7 mouse cellular contexts compared by ENCODE assay signal in genomic region chr11:117345022-117345765, GRCm38 (mm10).
DNase-seq lines count a peak whose midpoint lies in the region; ATAC-seq lines count a peak whose summit lies in the region.

No protein-coding gene starts in this region.

- WGBS in neural tube, embryonic 11.5 days = 47% methylated on average over 12 of the region's 12 CpGs
- 33% methylated on average over 12 of the region's 12 CpGs for WGBS in forebrain, embryonic 11.5 days
- 16% methylated on average over 12 of the region's 12 CpGs for WGBS in intestine, embryonic 15.5 days

- DNase-seq in neural tube, embryonic 11.5 days (ENCODE audit: low spot score) = peak; percentile 44
- no peak for DNase-seq in neural tube, embryonic 10.5 days (ENCODE audit: extremely low spot score, low spot score)
- peak; percentile 72 for DNase-seq in forebrain, embryonic 11.5 days (ENCODE audit: low spot score)
- peak; percentile 64 for DNase-seq in yolk sac, embryonic 10.5 days (ENCODE audit: low spot score)
- no peak for DNase-seq in layer of hippocampus, adult 18-20 months (ENCODE audit: low spot score in 2 of 2)

- no peaks in the 10 kb centered on the region for H3K36me3 ChIP-seq in neural tube, embryonic 11.5 days (ENCODE audit: control insufficient read depth, insufficient read depth, low read length)
- no peaks in the 10 kb centered on the region for H3K36me3 ChIP-seq in forebrain, embryonic 11.5 days (ENCODE audit: control insufficient read depth, insufficient read depth, low read length)
- no peaks in the 10 kb centered on the region; the same call in 1 of the 2 replicates for H3K36me3 ChIP-seq in intestine, embryonic 15.5 days

- no peak overlapping the region for H3K4me2 ChIP-seq in neural tube, embryonic 11.5 days (ENCODE audit: low read depth)
- H3K4me2 ChIP-seq in forebrain, embryonic 11.5 days (ENCODE audit: low read depth, low read length, severe bottlenecking) = peak overlapping the region; percentile 29; the same call in 1 of the 2 replicates
- H3K4me2 ChIP-seq in intestine, embryonic 15.5 days (replicated peaks) = peak overlapping the region; percentile 44

- peak overlapping the region; percentile 39; the same call in 1 of the 2 replicates for H3K27ac ChIP-seq in neural tube, embryonic 11.5 days (ENCODE audit: low read depth, low read length)
- peak overlapping the region; percentile 85 for H3K27ac ChIP-seq in forebrain, embryonic 11.5 days (ENCODE audit: low read depth, low read length)
- peak overlapping the region; percentile 90 for H3K27ac ChIP-seq in intestine, embryonic 15.5 days

- no peak for ATAC-seq in neural tube, embryonic 11.5 days (ENCODE audit: insufficient read depth, low FRiP score, low TSS enrichment)
- peak; percentile 68 for ATAC-seq in forebrain, embryonic 11.5 days (replicated peaks; ENCODE audit: low FRiP score)
- peak; percentile 90 for ATAC-seq in intestine, embryonic 15.5 days
- ATAC-seq in megakaryocyte progenitor cell, adult 5-6 weeks (replicated peaks; ENCODE audit: poor library complexity) = peak; percentile 53

- H3K27me3 ChIP-seq in neural tube, embryonic 11.5 days (ENCODE audit: control insufficient read depth, insufficient read depth, low read length) = no peaks in the 10 kb centered on the region
- H3K27me3 ChIP-seq in forebrain, embryonic 11.5 days (ENCODE audit: control insufficient read depth, insufficient read depth, low read length) = no peaks in the 10 kb centered on the region
- H3K27me3 ChIP-seq in intestine, embryonic 15.5 days (replicated peaks) = no peaks in the 10 kb centered on the region

- H3K9ac ChIP-seq in neural tube, embryonic 11.5 days (ENCODE audit: low read length) = no peak overlapping the region
- H3K9ac ChIP-seq in forebrain, embryonic 11.5 days (ENCODE audit: low read length) = peak overlapping the region; percentile 32
- H3K9ac ChIP-seq in intestine, embryonic 15.5 days = 0 out of 2 replicates have a peak overlapping the region, but pooled peaks have one; percentile 29

- H3K4me3 ChIP-seq in neural tube, embryonic 11.5 days (ENCODE audit: low read depth, low read length) = no peak overlapping the region
- H3K4me3 ChIP-seq in forebrain, embryonic 11.5 days (ENCODE audit: low read depth, low read length) = no peak overlapping the region
- H3K4me3 ChIP-seq in intestine, embryonic 15.5 days (replicated peaks) = no peak overlapping the region

- no peaks in the 10 kb centered on the region for H3K9me3 ChIP-seq in neural tube, embryonic 11.5 days (ENCODE audit: control insufficient read depth, low read length)
- no peaks in the 10 kb centered on the region for H3K9me3 ChIP-seq in forebrain, embryonic 11.5 days (ENCODE audit: control insufficient read depth, low read length)
- H3K9me3 ChIP-seq in intestine, embryonic 15.5 days = no peaks in the 10 kb centered on the region

- peaks cover 69% of the 10 kb centered on the region for H3K4me1 ChIP-seq in neural tube, embryonic 11.5 days (ENCODE audit: control insufficient read depth, insufficient read depth, low read length)
- peaks cover 60% of the 10 kb centered on the region for H3K4me1 ChIP-seq in forebrain, embryonic 11.5 days (replicated peaks; ENCODE audit: control insufficient read depth, insufficient read depth, low read length)
- H3K4me1 ChIP-seq in intestine, embryonic 15.5 days (replicated peaks) = peaks cover 86% of the 10 kb centered on the region

Comparison
In these comparisons a context has a peak if more than half of its experiments do, and no peak if none do; other contexts are left out.
1. DNase-seq: peak in neural tube, embryonic 11.5 days (single experiment), forebrain, embryonic 11.5 days (single experiment) and yolk sac, embryonic 10.5 days (single experiment); none in neural tube, embryonic 10.5 days (single experiment) and layer of hippocampus, adult 18-20 months (0 of 2).
2. H3K27ac ChIP-seq: peak in every context shown above with its lines; median percentile 90 in intestine, embryonic 15.5 days; 85 in forebrain, embryonic 11.5 days; 39 in neural tube, embryonic 11.5 days.